Mouse (Mus musculus) G1E-ER4 (cell line): ENCODE data around the gene Atxn2l. TPM values are rescaled to one million over a fixed set of nuclear protein-coding genes. Genes with fewer than 3 reads are reported as not detected.
A peak's percentile ranks its signal among the peaks of the same experiment; 100 is the strongest.

Source experiments
- GATA1 ChIP-seq: IDR thresholded peaks from one replicate; pipeline ENCODE4 v1.8.0; 2012; ENCODE audit warnings: low read length, inconsistent platforms
- polyA plus RNA-seq: library from polyadenylated mRNA; stranded (reverse); fragments of >175 nt; gene quantifications from 2 replicates; pipeline ENCODE4 v1.2.3, GENCODE M21; 2012

The Atxn2l gene
- 756 and 802 TPM in 2 replicates for polyA plus RNA-seq

- TF ChIP-seq GATA1: no peak
These were observed at the start of gene Atxn2l for GRCm38 (mm10) chr7:126503273-126503878. Gene Atxn2l, minus strand, starts transcription at chr7:126503437.

- TF ChIP-seq GATA1: no peak
These were observed 42.4 kb upstream of the Atxn2l start for GRCm38 (mm10) chr7:126545631-126546030.

- TF ChIP-seq GATA1: no peak
These were observed 38.4 kb upstream of the Atxn2l start for GRCm38 (mm10) chr7:126541661-126542060.

- TF ChIP-seq GATA1: no peak
These were observed 34.8 kb upstream of the Atxn2l start for GRCm38 (mm10) chr7:126537820-126538585.

- no peak for TF ChIP-seq GATA1
These were observed 33.2 kb upstream of the Atxn2l start for GRCm38 (mm10) chr7:126536466-126536865.

GRCm38 (mm10) chr7:126535766-126536165, 32.5 kb upstream of the Atxn2l start:
- no peak for TF ChIP-seq GATA1

- TF ChIP-seq GATA1: no peak
These were observed 30.2 kb upstream of the Atxn2l start for GRCm38 (mm10) chr7:126533434-126533833.

GRCm38 (mm10) chr7:126528166-126528577, 24.9 kb upstream of the Atxn2l start:
- TF ChIP-seq GATA1: peak; percentile 52

- TF ChIP-seq GATA1: no peak
These were observed 20.1 kb upstream of the Atxn2l start for GRCm38 (mm10) chr7:126523316-126523715.

- no peak for TF ChIP-seq GATA1
These were observed 16.3 kb upstream of the Atxn2l start for GRCm38 (mm10) chr7:126519513-126519912.

- TF ChIP-seq GATA1: no peak
These were observed 15.2 kb upstream of the Atxn2l start for GRCm38 (mm10) chr7:126518261-126518941.

GRCm38 (mm10) chr7:126511287-126511686, 8.1 kb upstream of the Atxn2l start:
- no peak for TF ChIP-seq GATA1

- TF ChIP-seq GATA1: no peak
These were observed 4.0 kb upstream of the Atxn2l start for GRCm38 (mm10) chr7:126507126-126507778.

GRCm38 (mm10) chr7:126504913-126505312, 1.7 kb upstream of the Atxn2l start:
- TF ChIP-seq GATA1: no peak

GRCm38 (mm10) chr7:126502751-126503150, 486 bp downstream of the Atxn2l start:
- TF ChIP-seq GATA1: no peak
